Mouse (Mus musculus) CH12.LX (cell line): ENCODE data around the gene Rab33b. TPM values are rescaled to one million over a fixed set of nuclear protein-coding genes. Genes with fewer than 3 reads are reported as not detected.

ENCODE experiments used
- DNase-seq: peaks from one replicate; pipeline ENCODE4 v3.0.0-alpha.2; 2013; ENCODE audit errors: extremely low read depth
- H3K27ac ChIP-seq: 2 replicates; pipeline ENCODE4 v1.5.1; 2012; ENCODE audit warnings: low read depth, mild to moderate bottlenecking, control low read depth, moderate library complexity; ENCODE audit not compliant: insufficient read depth
- H3K27me3 ChIP-seq: replicated peaks from 2 replicates; pipeline ENCODE3; 2012; ENCODE audit warnings: inconsistent platforms
- H3K36me3 ChIP-seq, 2 experiments: replicated peaks in 1 of 2; 2 replicates each; pipeline versions ENCODE3 to v1.6.1; 2012; ENCODE audit warnings: inconsistent platforms in 1 of 2, low read length in 1 of 2, mild to moderate bottlenecking in 1 of 2, mixed read lengths in 1 of 2, moderate library complexity in 1 of 2; ENCODE audit not compliant: control insufficient read depth in 1 of 2, insufficient read depth in 1 of 2
- H3K4me1 ChIP-seq, 2 experiments: 2 replicates each; pipeline ENCODE4 v1.6.1; 2012; ENCODE audit warnings: inconsistent platforms in 1 of 2, moderate library complexity in 1 of 2; ENCODE audit not compliant: insufficient read depth in 2 of 2, control insufficient read depth in 1 of 2
- H3K4me2 ChIP-seq: 2 replicates; pipeline ENCODE4 v1.6.1; 2012; ENCODE audit warnings: low read depth, mild to moderate bottlenecking, control low read depth; ENCODE audit not compliant: poor library complexity, insufficient read depth, severe bottlenecking
- H3K4me3 ChIP-seq, 3 experiments: fragments of 150-350 bp in 1 of 3; sonication (generic) in 1 of 3; replicated peaks in 1 of 3; 2 replicates each; pipeline versions ENCODE3 to v1.5.1; 2011 to 2012; ENCODE audit warnings: low read depth in 2 of 3, low read length in 2 of 3, mild to moderate bottlenecking in 2 of 3, moderate library complexity in 2 of 3, control low read depth in 1 of 3, improper control_type of control experiment in 1 of 3, inconsistent platforms in 1 of 3, mixed read lengths in 1 of 3; ENCODE audit not compliant: poor library complexity in 1 of 3
- H3K79me2 ChIP-seq: replicated peaks from 2 replicates; pipeline ENCODE4 v1.6.1; 2012; ENCODE audit warnings: mild to moderate bottlenecking, moderate library complexity; ENCODE audit not compliant: control insufficient read depth, poor library complexity, insufficient read depth, severe bottlenecking; ENCODE audit errors: extremely low read depth
- H3K9ac ChIP-seq: 2 replicates; pipeline ENCODE4 v1.6.1; 2012; ENCODE audit warnings: low read depth, mild to moderate bottlenecking, control low read depth, moderate library complexity; ENCODE audit not compliant: insufficient read depth
- H3K9me3 ChIP-seq: replicated peaks from 2 replicates; pipeline ENCODE3; 2012; ENCODE audit warnings: low read length, inconsistent platforms, mixed read lengths
- BHLHE40 ChIP-seq: IDR thresholded peaks from 2 replicates; pipeline ENCODE4 v1.6.1; 2011; ENCODE audit warnings: mild to moderate bottlenecking, low read depth, low read length, improper control_type of control experiment
- CHD1 ChIP-seq: IDR thresholded peaks from 2 replicates; pipeline ENCODE4 v1.6.1; 2012; ENCODE audit warnings: low read depth, low read length, improper control_type of control experiment, inconsistent platforms
- CHD2 ChIP-seq: IDR thresholded peaks from 2 replicates; pipeline ENCODE4 v1.6.1; 2011; ENCODE audit warnings: low read length, improper control_type of control experiment
- CTCF ChIP-seq, 2 experiments: IDR thresholded peaks in 1 of 2; conservative IDR thresholded peaks in 1 of 2; 2 replicates each; pipeline ENCODE4 v1.5.1; 2011 to 2012; ENCODE audit warnings: low read depth in 2 of 2, low read length in 2 of 2, improper control_type of control experiment in 1 of 2, inconsistent platforms in 1 of 2, mild to moderate bottlenecking in 1 of 2, moderate library complexity in 1 of 2
- ELF1 ChIP-seq: IDR thresholded peaks from 2 replicates; pipeline ENCODE4 v1.6.1; 2014; ENCODE audit warnings: low read depth, mild to moderate bottlenecking, inconsistent platforms, low read length, improper control_type of control experiment
- EP300 ChIP-seq: IDR thresholded peaks from 2 replicates; pipeline ENCODE4 v1.6.1; 2011; ENCODE audit warnings: low read length, improper control_type of control experiment
- ETS1 ChIP-seq: conservative IDR thresholded peaks from 2 replicates; pipeline ENCODE4 v1.6.1; 2012; ENCODE audit warnings: low read depth, mild to moderate bottlenecking, inconsistent platforms, low read length, improper control_type of control experiment, moderate library complexity
- GABPA ChIP-seq: IDR thresholded peaks from 2 replicates; pipeline ENCODE4 v1.6.1; 2012; ENCODE audit warnings: low read depth, low read length, improper control_type of control experiment, inconsistent platforms; ENCODE audit not compliant: insufficient replicate concordance
- HCFC1 ChIP-seq: IDR thresholded peaks from 2 replicates; pipeline ENCODE4 v1.6.1; 2012; ENCODE audit warnings: low read depth, mild to moderate bottlenecking, inconsistent platforms, low read length, improper control_type of control experiment
- IRF4 ChIP-seq: IDR thresholded peaks from 2 replicates; pipeline ENCODE4 v1.6.1; 2014; ENCODE audit warnings: low read depth, mild to moderate bottlenecking, inconsistent platforms, low read length, improper control_type of control experiment
- JUN ChIP-seq: IDR thresholded peaks from 2 replicates; pipeline ENCODE4 v1.6.1; 2011; ENCODE audit warnings: low read depth, mild to moderate bottlenecking, low read length, improper control_type of control experiment, moderate library complexity; ENCODE audit not compliant: insufficient read depth
- JUND ChIP-seq: conservative IDR thresholded peaks from 2 replicates; pipeline ENCODE4 v1.6.1; 2011; ENCODE audit warnings: low read depth, low read length, improper control_type of control experiment
- KAT2A ChIP-seq: IDR thresholded peaks from 2 replicates; pipeline ENCODE4 v1.6.1; 2012; ENCODE audit warnings: low read length, improper control_type of control experiment, inconsistent platforms; ENCODE audit not compliant: insufficient replicate concordance
- MAX ChIP-seq: IDR thresholded peaks from 2 replicates; pipeline ENCODE4 v1.6.1; 2011; ENCODE audit warnings: low read length, improper control_type of control experiment
- MAZ ChIP-seq: IDR thresholded peaks from 2 replicates; pipeline ENCODE4 v1.6.1; 2012; ENCODE audit warnings: low read depth, mild to moderate bottlenecking, inconsistent platforms, low read length, improper control_type of control experiment, moderate library complexity
- MEF2A ChIP-seq: IDR thresholded peaks from 2 replicates; pipeline ENCODE4 v1.6.1; 2014; ENCODE audit warnings: low read depth, mild to moderate bottlenecking, inconsistent platforms, low read length, improper control_type of control experiment, borderline replicate concordance
- MXI1 ChIP-seq: IDR thresholded peaks from 2 replicates; pipeline ENCODE4 v1.6.1; 2011; ENCODE audit warnings: mild to moderate bottlenecking, low read depth, low read length, improper control_type of control experiment
- MYC ChIP-seq: IDR thresholded peaks from 2 replicates; pipeline ENCODE4 v1.6.1; 2011; ENCODE audit warnings: low read depth, mild to moderate bottlenecking, improper control_type of control experiment, low read length
- NELFE ChIP-seq: IDR thresholded peaks from 2 replicates; pipeline ENCODE4 v1.6.1; 2011; ENCODE audit warnings: low read depth, low read length, improper control_type of control experiment
- NRF1 ChIP-seq: IDR thresholded peaks from 2 replicates; pipeline ENCODE4 v1.6.1; 2014; ENCODE audit warnings: low read depth, mild to moderate bottlenecking, inconsistent platforms, low read length, improper control_type of control experiment, moderate library complexity
- PAX5 ChIP-seq: IDR thresholded peaks from 2 replicates; pipeline ENCODE4 v1.6.1; 2012; ENCODE audit warnings: low read length, inconsistent platforms, mixed read lengths
- POLR2A ChIP-seq: IDR thresholded peaks from 2 replicates; pipeline ENCODE4 v1.6.1; 2011; ENCODE audit warnings: low read depth, mild to moderate bottlenecking, improper control_type of control experiment, low read length
- POLR2AphosphoS2 ChIP-seq: IDR thresholded peaks from 2 replicates; pipeline ENCODE4 v1.6.1; 2011; ENCODE audit warnings: low read depth, low read length, improper control_type of control experiment
- RAD21 ChIP-seq: IDR thresholded peaks from 2 replicates; pipeline ENCODE4 v1.6.1; 2011; ENCODE audit warnings: low read depth, mild to moderate bottlenecking, low read length, improper control_type of control experiment, moderate library complexity
- RCOR1 ChIP-seq: conservative IDR thresholded peaks from 2 replicates; pipeline ENCODE4 v1.6.1; 2012; ENCODE audit warnings: low read depth, mild to moderate bottlenecking, inconsistent platforms, low read length, improper control_type of control experiment
- SIN3A ChIP-seq: IDR thresholded peaks from 2 replicates; pipeline ENCODE4 v1.6.1; 2012; ENCODE audit warnings: low read length, improper control_type of control experiment, inconsistent platforms
- SMC3 ChIP-seq: IDR thresholded peaks from 2 replicates; pipeline ENCODE4 v1.6.1; 2011; ENCODE audit warnings: low read depth, low read length, improper control_type of control experiment
- TBP ChIP-seq: conservative IDR thresholded peaks from 2 replicates; pipeline ENCODE4 v1.6.1; 2011; ENCODE audit warnings: low read depth, low read length, improper control_type of control experiment
- TCF12 ChIP-seq: IDR thresholded peaks from 2 replicates; pipeline ENCODE4 v1.6.1; 2014; ENCODE audit warnings: low read depth, mild to moderate bottlenecking, inconsistent platforms, low read length, improper control_type of control experiment
- UBTF ChIP-seq: IDR thresholded peaks from 2 replicates; pipeline ENCODE4 v1.6.1; 2012; ENCODE audit warnings: low read depth, mild to moderate bottlenecking, inconsistent platforms, low read length, improper control_type of control experiment, moderate library complexity
- USF1 ChIP-seq: IDR thresholded peaks from 2 replicates; pipeline ENCODE4 v1.6.1; 2014; ENCODE audit warnings: low read depth, mild to moderate bottlenecking, inconsistent platforms, low read length, improper control_type of control experiment
- ZMIZ1 ChIP-seq: IDR thresholded peaks from 2 replicates; pipeline ENCODE4 v1.6.1; 2012; ENCODE audit warnings: low read depth, mild to moderate bottlenecking, inconsistent platforms, low read length, improper control_type of control experiment
- ZNF384 ChIP-seq: IDR thresholded peaks from 2 replicates; pipeline ENCODE4 v1.6.1; 2012; ENCODE audit warnings: low read depth, low read length, improper control_type of control experiment, inconsistent platforms
- dilution Hi-C: fragments of 300-500 bp; cut with MboI; formaldehyde crosslinking; loops from 2 replicates; pipeline ENCODE4 v1.14.3; 2020; ENCODE audit warnings: low sequenced_read_pairs; ENCODE audit not compliant: extremely low pct_unique_long_range_greater_than_20kb, extremely low pct_ligation_motif_present
- in situ Hi-C: fragments of 300-500 bp; cut with MboI; formaldehyde crosslinking; loops from 3 replicates; pipeline ENCODE4 v1.14.3; 2019; ENCODE audit warnings: low sequenced_read_pairs, low pct_ligation_motif_present, low pct_unique_long_range_greater_than_20kb, mixed read lengths
- polyA plus RNA-seq: library from polyadenylated mRNA; unstranded; fragments of >175 nt; gene quantifications from 2 replicates; pipeline ENCODE4 v1.2.1, GENCODE M21; 2012; ENCODE audit warnings: low read depth; ENCODE audit not compliant: insufficient read length
- total RNA-seq, 2 experiments: library from RNA; depleted of rRNA; stranded (reverse); fragments of 300-350 nt in 1 of 2; fragments of >200 nt in 1 of 2; gene quantifications; 2 replicates each; pipeline ENCODE4 v1.2.3; 2012 to 2014

Gene Rab33b
- 4.8 and 6.0 TPM in 2 replicates for total RNA-seq (2012; rRNA removed)
- total RNA-seq (2014; rRNA removed), result 9.3 and 9.9 TPM in 2 replicates
- polyA plus RNA-seq, result 7.0 and 7.1 TPM in 2 replicates

DNA sequence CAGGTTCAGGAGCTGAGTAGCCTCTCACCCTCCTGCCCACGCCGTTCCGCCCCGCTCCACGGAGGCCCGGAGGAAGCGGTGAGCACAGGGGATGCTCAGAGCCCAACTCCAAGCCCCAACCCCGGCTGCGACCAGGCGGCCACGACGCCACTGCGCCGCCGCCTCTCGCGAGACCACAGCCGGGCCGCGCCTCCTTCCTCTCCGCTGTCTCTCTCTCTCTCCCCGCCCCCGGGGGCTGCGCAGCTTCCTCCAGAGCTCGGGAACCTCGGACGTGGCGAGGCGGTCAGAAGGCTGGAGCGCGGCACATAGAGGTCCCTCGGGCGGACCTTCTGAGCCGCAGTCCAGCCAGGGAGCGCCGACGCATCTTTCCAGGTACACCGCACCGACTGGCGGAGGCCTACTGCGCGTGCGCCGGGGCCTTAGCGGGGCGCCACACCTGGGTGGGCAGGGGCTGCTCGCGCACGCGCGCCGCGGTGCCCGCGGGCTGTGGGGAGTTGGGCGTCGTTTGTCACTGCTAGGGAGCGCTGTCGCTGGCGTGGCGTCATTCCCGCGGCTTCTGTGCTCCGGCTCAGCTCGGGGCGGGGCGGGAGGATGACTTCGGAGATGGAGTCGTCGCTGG, at the start of gene Rab33b:
Gene Rab33b (plus strand): TSS at position 180 of the 619 bp plus-strand sequence.
- Histone ChIP-seq H3K27ac (peak within 1 kb of the TSS; percentile 81), H3K4me2 (peak within 1 kb of the TSS; percentile 88), H3K9ac (peak within 1 kb of the TSS; percentile 97), H3K4me3 (peak within 1 kb of the TSS; percentile 96 to 98 (median 97)), H3K27me3 (no peaks in the 10 kb centered on the region), H3K36me3 (peaks cover 0 to 15% of the 10 kb centered on the region in 2 experiments), H3K9me3 (no peaks in the 10 kb centered on the region), H3K79me2 (peaks cover 15% of the 10 kb centered on the region), H3K4me1 (peaks cover 6 to 41% of the 10 kb centered on the region in 2 experiments; a peak in 3 of 4 replicates)
- in situ Hi-C loops (loop anchor here (10.0 kb wide), 3 partner anchors 161 to 761 kb away; no protein-coding TSS in a partner anchor), dilution Hi-C loops (no loop called here)
- TF ChIP-seq MYC (peak; percentile 24; the same call in 1 of the 2 replicates), MAX (peak; percentile 61), POLR2AphosphoS2 (peak; percentile 79; the same call in 1 of the 2 replicates), HCFC1 (peak; percentile 93), BHLHE40 (peak; percentile 49; the same call in 1 of the 2 replicates), TBP (no peak), ELF1 (peak; percentile 86), RCOR1 (no peak), PAX5 (no peak), USF1 (peak; percentile 8; the same call in 1 of the 2 replicates), CTCF (conservative IDR thresholded peaks at IDR 0.05 in 1 of 2, IDR thresholded peaks at IDR 0.05 in 1 of 2; ENCODE audit: low read depth in 2 of 2, low read length in 2 of 2) (peak in 1 of 2 experiments; percentile 55; a peak in 1 of 4 replicates), GABPA (peak; percentile 37; the same call in 1 of the 2 replicates), TCF12 (peak; percentile 71), MAZ (peak; percentile 81), NELFE (peak; percentile 93), JUND (no peak), CHD2 (peak; percentile 99), ETS1 (peak; percentile 39), UBTF (no peak; the same call in none of the 2 replicates), ZMIZ1 (peak; percentile 91), SIN3A (peak; percentile 46), JUN (no peak), CHD1 (no peak), KAT2A (peak; percentile 78; the same call in 1 of the 2 replicates), EP300 (no peak), IRF4 (peak; percentile 76), POLR2A (peak; percentile 98), MXI1 (peak; percentile 63; the same call in 1 of the 2 replicates), SMC3 (peak; percentile 11; the same call in 1 of the 2 replicates), MEF2A (peak; percentile 93), NRF1 (peak; percentile 98), ZNF384 (no peak), RAD21 (no peak)
- peak; percentile 98 for DNase-seq
